Mouse (Mus musculus) 3T3-L1 (cell line): Measurements from ENCODE around the gene Smarcal1.

Experiments
- DNase-seq: peaks from one replicate; pipeline ENCODE4 v3.0.0-alpha.2; 2015; ENCODE audit warnings: low read depth, low spot score

Gene Smarcal1

GRCm38 (mm10) chr1:72582947-72583731 is at the start of gene Smarcal1:
TSS of gene Smarcal1 (plus strand) at chr1:72583251.
- peak; percentile 99 for DNase-seq

- DNase-seq, result no peak
Measured at GRCm38 (mm10) chr1:72533439-72533838, 49.6 kb upstream of the Smarcal1 start.

- no peak for DNase-seq
Measured at GRCm38 (mm10) chr1:72535725-72536571, 47.1 kb upstream of the Smarcal1 start.

- no peak for DNase-seq
Measured at GRCm38 (mm10) chr1:72536611-72537351, 46.3 kb upstream of the Smarcal1 start, which contains the start of gene March4. TSS of gene March4 (minus strand) at chr1:72536930.

GRCm38 (mm10) chr1:72538266-72538665 is 44.8 kb upstream of the Smarcal1 start:
- DNase-seq, result peak; percentile 62

GRCm38 (mm10) chr1:72550317-72550716 is 32.7 kb upstream of the Smarcal1 start:
- DNase-seq, result peak; percentile 80

- peak; percentile 20 for DNase-seq
Measured at GRCm38 (mm10) chr1:72556471-72556870, 26.6 kb upstream of the Smarcal1 start.

GRCm38 (mm10) chr1:72558625-72559024 is 24.4 kb upstream of the Smarcal1 start:
- DNase-seq, result no peak

GRCm38 (mm10) chr1:72564334-72564962 is 18.6 kb upstream of the Smarcal1 start:
- peak; percentile 96 for DNase-seq

GRCm38 (mm10) chr1:72567056-72567455 is 16.0 kb upstream of the Smarcal1 start:
- no peak for DNase-seq

GRCm38 (mm10) chr1:72568725-72569124 is 14.3 kb upstream of the Smarcal1 start:
- DNase-seq, result no peak

GRCm38 (mm10) chr1:72574047-72574446 is 9.0 kb upstream of the Smarcal1 start:
- no peak for DNase-seq

GRCm38 (mm10) chr1:72574608-72575007 is 8.4 kb upstream of the Smarcal1 start:
- no peak for DNase-seq

GRCm38 (mm10) chr1:72575121-72575520 is 7.9 kb upstream of the Smarcal1 start:
- DNase-seq, result peak; percentile 44

GRCm38 (mm10) chr1:72577481-72577922 is 5.5 kb upstream of the Smarcal1 start:
- DNase-seq, result no peak

- DNase-seq, result no peak
Measured at GRCm38 (mm10) chr1:72578351-72578750, 4.7 kb upstream of the Smarcal1 start.

- no peak for DNase-seq
Measured at GRCm38 (mm10) chr1:72578806-72579205, 4.2 kb upstream of the Smarcal1 start.

GRCm38 (mm10) chr1:72583906-72584305 is 855 bp downstream of the Smarcal1 start:
- DNase-seq, result peak; percentile 43

- DNase-seq, result no peak
Measured at GRCm38 (mm10) chr1:72585971-72586875, 3.2 kb downstream of the Smarcal1 start.

- no peak for DNase-seq
Measured at GRCm38 (mm10) chr1:72587532-72587931, 4.5 kb downstream of the Smarcal1 start.
